Mouse (Mus musculus): ENCODE results near the gene Tcea2. TPM values are rescaled to one million over a fixed set of nuclear protein-coding genes. Genes with fewer than 3 reads are reported as not detected.

Gene Tcea2
- polyA plus RNA-seq, 1 experiment from 2014 or later = 21.8 TPM

- H3K27me3 ChIP-seq (ENCODE audit: control insufficient read depth, insufficient read depth, low read length) = no peaks in the 10 kb centered on the region
- H3K4me3 ChIP-seq (ENCODE audit: control insufficient read depth in 1 of 2, insufficient read depth in 1 of 2, low read depth in 1 of 2, low read length in 2 of 2) = no peak overlapping the region
- 29% methylated on average over 4 of the region's 4 CpGs for whole genome bisulfite sequencing
Observed at GRCm38 (mm10) chr2:181706668-181707067, 26.6 kb downstream of the Tcea2 start.

GRCm38 (mm10) chr2:181713749-181714148 is 33.6 kb downstream of the Tcea2 start:
- no peaks in the 10 kb centered on the region for H3K9me3 ChIP-seq (ENCODE audit: control insufficient read depth, low read length)

More at GRCm38 (mm10) chr2:181706668-181707067, 26.6 kb downstream of the Tcea2 start:
- Histone ChIP-seq H3K4me2 (ENCODE audit: low read length) (no peak overlapping the region), H3K9me3 (ENCODE audit: control insufficient read depth, low read length) (no peaks in the 10 kb centered on the region), H3K9ac (ENCODE audit: low read length) (no peak overlapping the region), H3K4me1 (ENCODE audit: control insufficient read depth in 2 of 2, insufficient read depth in 2 of 2, low read length in 2 of 2) (no peaks in the 10 kb centered on the region), H3K27ac (replicated peaks in 1 of 2; ENCODE audit: control insufficient read depth in 1 of 2, insufficient read depth in 1 of 2, low read depth in 2 of 2, low read length in 2 of 2) (no peak overlapping the region), H3K36me3 (ENCODE audit: control insufficient read depth, insufficient read depth, low read length) (no peaks in the 10 kb centered on the region)
- ATAC-seq (ENCODE audit: insufficient number of reproducible peaks, insufficient read depth, low FRiP score, low read depth) = no peak

GRCm38 (mm10) chr2:181714903-181715326 is 34.8 kb downstream of the Tcea2 start, which contains the start of gene Oprl1:
TSS of gene Oprl1 (plus strand) at chr2:181715016.
- ATAC-seq (ENCODE audit: insufficient number of reproducible peaks, insufficient read depth, low FRiP score, low read depth) = peak; percentile 33; the same call in 1 of the 2 replicates
- Histone ChIP-seq H3K27me3 (ENCODE audit: control insufficient read depth, insufficient read depth, low read length) (no peaks in the 10 kb centered on the region), H3K4me1 (ENCODE audit: control insufficient read depth in 2 of 2, insufficient read depth in 2 of 2, low read length in 2 of 2) (peaks cover 9 to 13% of the 10 kb centered on the region in 2 experiments; a peak in 3 of 4 replicates), H3K4me3 (ENCODE audit: control insufficient read depth in 1 of 2, insufficient read depth in 1 of 2, low read depth in 1 of 2, low read length in 2 of 2) (peak within 1 kb of the TSS; percentile 35 to 42), H3K36me3 (ENCODE audit: control insufficient read depth, insufficient read depth, low read length) (peaks cover 4% of the 10 kb centered on the region; the same call in 1 of the 2 replicates), H3K4me2 (ENCODE audit: low read length) (peak within 1 kb of the TSS; percentile 62), H3K9me3 (ENCODE audit: control insufficient read depth, low read length) (no peaks in the 10 kb centered on the region), H3K27ac (replicated peaks in 1 of 2; ENCODE audit: control insufficient read depth in 1 of 2, insufficient read depth in 1 of 2, low read depth in 2 of 2, low read length in 2 of 2) (peak within 1 kb of the TSS; percentile 69 to 77), H3K9ac (ENCODE audit: low read length) (peak within 1 kb of the TSS; percentile 66)
- WGBS = 0% methylated on average over 7 of the region's 7 CpGs

More at GRCm38 (mm10) chr2:181713749-181714148, 33.6 kb downstream of the Tcea2 start:
- no peak for ATAC-seq (ENCODE audit: insufficient number of reproducible peaks, insufficient read depth, low FRiP score, low read depth)
- Histone ChIP-seq H3K4me2 (ENCODE audit: low read length) (no peak overlapping the region), H3K36me3 (ENCODE audit: control insufficient read depth, insufficient read depth, low read length) (peaks cover 1% of the 10 kb centered on the region; the same call in 1 of the 2 replicates), H3K27me3 (ENCODE audit: control insufficient read depth, insufficient read depth, low read length) (no peaks in the 10 kb centered on the region), H3K9ac (ENCODE audit: low read length) (no peak overlapping the region), H3K4me1 (ENCODE audit: control insufficient read depth in 2 of 2, insufficient read depth in 2 of 2, low read length in 2 of 2) (peaks cover 9 to 13% of the 10 kb centered on the region in 2 experiments; a peak in 3 of 4 replicates), H3K4me3 (ENCODE audit: control insufficient read depth in 1 of 2, insufficient read depth in 1 of 2, low read depth in 1 of 2, low read length in 2 of 2) (no peak overlapping the region), H3K27ac (replicated peaks in 1 of 2; ENCODE audit: control insufficient read depth in 1 of 2, insufficient read depth in 1 of 2, low read depth in 2 of 2, low read length in 2 of 2) (no peak overlapping the region)
- 90% methylated on average over 1 of the region's 1 CpGs for WGBS

GRCm38 (mm10) chr2:181715382-181715781 is 35.3 kb downstream of the Tcea2 start:
- no peak for ATAC-seq (ENCODE audit: insufficient number of reproducible peaks, insufficient read depth, low FRiP score, low read depth)
- H3K4me3 ChIP-seq (ENCODE audit: control insufficient read depth in 1 of 2, insufficient read depth in 1 of 2, low read depth in 1 of 2, low read length in 2 of 2) = peak overlapping the region; percentile 35 to 42
- H3K27me3 ChIP-seq (ENCODE audit: control insufficient read depth, insufficient read depth, low read length) = no peaks in the 10 kb centered on the region
- no peaks in the 10 kb centered on the region for H3K9me3 ChIP-seq (ENCODE audit: control insufficient read depth, low read length)
- peaks cover 9 to 13% of the 10 kb centered on the region in 2 experiments; a peak in 3 of 4 replicates for H3K4me1 ChIP-seq (ENCODE audit: control insufficient read depth in 2 of 2, insufficient read depth in 2 of 2, low read length in 2 of 2)
- peak overlapping the region; percentile 69 to 77 for H3K27ac ChIP-seq (replicated peaks in 1 of 2; ENCODE audit: control insufficient read depth in 1 of 2, insufficient read depth in 1 of 2, low read depth in 2 of 2, low read length in 2 of 2)
- 56% methylated on average over 3 of the region's 3 CpGs for WGBS
- peak overlapping the region; percentile 62 for H3K4me2 ChIP-seq (ENCODE audit: low read length)
- peak overlapping the region; percentile 66 for H3K9ac ChIP-seq (ENCODE audit: low read length)
- H3K36me3 ChIP-seq (ENCODE audit: control insufficient read depth, insufficient read depth, low read length) = peaks cover 4% of the 10 kb centered on the region; the same call in 1 of the 2 replicates

GRCm38 (mm10) chr2:181716991-181717390 is 36.9 kb downstream of the Tcea2 start:
- Histone ChIP-seq H3K4me3 (ENCODE audit: control insufficient read depth in 1 of 2, insufficient read depth in 1 of 2, low read depth in 1 of 2, low read length in 2 of 2) (no peak overlapping the region), H3K9ac (ENCODE audit: low read length) (no peak overlapping the region), H3K27me3 (ENCODE audit: control insufficient read depth, insufficient read depth, low read length) (no peaks in the 10 kb centered on the region), H3K27ac (replicated peaks in 1 of 2; ENCODE audit: control insufficient read depth in 1 of 2, insufficient read depth in 1 of 2, low read depth in 2 of 2, low read length in 2 of 2) (no peak overlapping the region), H3K36me3 (ENCODE audit: control insufficient read depth, insufficient read depth, low read length) (peaks cover 7% of the 10 kb centered on the region; the same call in 1 of the 2 replicates), H3K4me1 (ENCODE audit: control insufficient read depth in 2 of 2, insufficient read depth in 2 of 2, low read length in 2 of 2) (peaks cover 9 to 13% of the 10 kb centered on the region in 2 experiments; a peak in 3 of 4 replicates), H3K9me3 (ENCODE audit: control insufficient read depth, low read length) (no peaks in the 10 kb centered on the region), H3K4me2 (ENCODE audit: low read length) (no peak overlapping the region)
- 47% methylated on average over 3 of the region's 3 CpGs for WGBS
- no peak for ATAC-seq (ENCODE audit: insufficient number of reproducible peaks, insufficient read depth, low FRiP score, low read depth)

GRCm38 (mm10) chr2:181720061-181720460 is 40.0 kb downstream of the Tcea2 start:
- Histone ChIP-seq H3K4me3 (ENCODE audit: control insufficient read depth in 1 of 2, insufficient read depth in 1 of 2, low read depth in 1 of 2, low read length in 2 of 2) (no peak overlapping the region), H3K9ac (ENCODE audit: low read length) (no peak overlapping the region), H3K27me3 (ENCODE audit: control insufficient read depth, insufficient read depth, low read length) (no peaks in the 10 kb centered on the region), H3K9me3 (ENCODE audit: control insufficient read depth, low read length) (no peaks in the 10 kb centered on the region), H3K4me1 (ENCODE audit: control insufficient read depth in 2 of 2, insufficient read depth in 2 of 2, low read length in 2 of 2) (peaks cover 5 to 7% of the 10 kb centered on the region in 2 experiments; a peak in 3 of 4 replicates), H3K36me3 (ENCODE audit: control insufficient read depth, insufficient read depth, low read length) (peaks cover 7% of the 10 kb centered on the region; the same call in 1 of the 2 replicates), H3K4me2 (ENCODE audit: low read length) (no peak overlapping the region), H3K27ac (replicated peaks in 1 of 2; ENCODE audit: control insufficient read depth in 1 of 2, insufficient read depth in 1 of 2, low read depth in 2 of 2, low read length in 2 of 2) (no peak overlapping the region)
- no peak for ATAC-seq (ENCODE audit: insufficient number of reproducible peaks, insufficient read depth, low FRiP score, low read depth)
- 32% methylated on average over 3 of the region's 3 CpGs for WGBS

GRCm38 (mm10) chr2:181721200-181721599 is 41.1 kb downstream of the Tcea2 start:
- Histone ChIP-seq H3K27me3 (ENCODE audit: control insufficient read depth, insufficient read depth, low read length) (no peaks in the 10 kb centered on the region), H3K4me2 (ENCODE audit: low read length) (no peak overlapping the region), H3K27ac (replicated peaks in 1 of 2; ENCODE audit: control insufficient read depth in 1 of 2, insufficient read depth in 1 of 2, low read depth in 2 of 2, low read length in 2 of 2) (no peak overlapping the region), H3K36me3 (ENCODE audit: control insufficient read depth, insufficient read depth, low read length) (peaks cover 7% of the 10 kb centered on the region; the same call in 1 of the 2 replicates), H3K9ac (ENCODE audit: low read length) (no peak overlapping the region), H3K9me3 (ENCODE audit: control insufficient read depth, low read length) (no peaks in the 10 kb centered on the region), H3K4me3 (ENCODE audit: control insufficient read depth in 1 of 2, insufficient read depth in 1 of 2, low read depth in 1 of 2, low read length in 2 of 2) (no peak overlapping the region), H3K4me1 (ENCODE audit: control insufficient read depth in 2 of 2, insufficient read depth in 2 of 2, low read length in 2 of 2) (no peaks in the 10 kb centered on the region; a peak in 1 of 4 replicates)
- no peak for ATAC-seq (ENCODE audit: insufficient number of reproducible peaks, insufficient read depth, low FRiP score, low read depth)

- H3K36me3 ChIP-seq (ENCODE audit: control insufficient read depth, insufficient read depth, low read length) = peaks cover 7% of the 10 kb centered on the region; the same call in 1 of the 2 replicates
- H3K4me2 ChIP-seq (ENCODE audit: low read length) = no peak overlapping the region
- no peaks in the 10 kb centered on the region for H3K4me1 ChIP-seq (ENCODE audit: control insufficient read depth in 2 of 2, insufficient read depth in 2 of 2, low read length in 2 of 2)
- H3K27me3 ChIP-seq (ENCODE audit: control insufficient read depth, insufficient read depth, low read length) = no peaks in the 10 kb centered on the region
- H3K27ac ChIP-seq (replicated peaks in 1 of 2; ENCODE audit: control insufficient read depth in 1 of 2, insufficient read depth in 1 of 2, low read depth in 2 of 2, low read length in 2 of 2) = no peak overlapping the region
- 16% methylated on average over 3 of the region's 3 CpGs for WGBS
- no peak overlapping the region for H3K9ac ChIP-seq (ENCODE audit: low read length)
- no peak for ATAC-seq (ENCODE audit: insufficient number of reproducible peaks, insufficient read depth, low FRiP score, low read depth)
- no peaks in the 10 kb centered on the region for H3K9me3 ChIP-seq (ENCODE audit: control insufficient read depth, low read length)
- H3K4me3 ChIP-seq (ENCODE audit: control insufficient read depth in 1 of 2, insufficient read depth in 1 of 2, low read depth in 1 of 2, low read length in 2 of 2) = no peak overlapping the region
Observed at GRCm38 (mm10) chr2:181722213-181722612, 42.1 kb downstream of the Tcea2 start.
